Mouse (Mus musculus): ENCODE data around the gene Trub1.

The Trub1 gene

DNA sequence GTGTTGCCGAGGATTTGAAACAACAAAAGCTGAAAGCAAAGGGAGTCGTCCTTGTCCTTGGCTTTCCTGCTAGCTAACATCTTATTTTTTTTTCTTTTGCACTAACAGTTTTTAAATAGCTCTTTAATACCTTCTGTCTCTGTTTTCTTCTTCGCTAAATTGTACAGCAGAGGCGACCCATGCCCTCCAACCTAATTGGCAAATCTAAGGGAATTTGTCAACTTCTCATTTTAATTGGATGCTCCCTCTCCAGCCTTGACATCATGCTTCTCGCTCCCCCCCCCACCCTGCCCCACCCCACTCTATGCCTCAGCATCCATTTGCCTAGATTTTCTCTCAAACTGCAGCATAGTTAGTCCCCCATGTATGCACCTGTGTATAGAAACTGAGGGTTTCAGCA lies 83.8 kb downstream of the Trub1 start:
- in situ Hi-C loops (cut with MboI; ENCODE audit: unreplicated experiment in 2 of 2) = no loop called here

DNA sequence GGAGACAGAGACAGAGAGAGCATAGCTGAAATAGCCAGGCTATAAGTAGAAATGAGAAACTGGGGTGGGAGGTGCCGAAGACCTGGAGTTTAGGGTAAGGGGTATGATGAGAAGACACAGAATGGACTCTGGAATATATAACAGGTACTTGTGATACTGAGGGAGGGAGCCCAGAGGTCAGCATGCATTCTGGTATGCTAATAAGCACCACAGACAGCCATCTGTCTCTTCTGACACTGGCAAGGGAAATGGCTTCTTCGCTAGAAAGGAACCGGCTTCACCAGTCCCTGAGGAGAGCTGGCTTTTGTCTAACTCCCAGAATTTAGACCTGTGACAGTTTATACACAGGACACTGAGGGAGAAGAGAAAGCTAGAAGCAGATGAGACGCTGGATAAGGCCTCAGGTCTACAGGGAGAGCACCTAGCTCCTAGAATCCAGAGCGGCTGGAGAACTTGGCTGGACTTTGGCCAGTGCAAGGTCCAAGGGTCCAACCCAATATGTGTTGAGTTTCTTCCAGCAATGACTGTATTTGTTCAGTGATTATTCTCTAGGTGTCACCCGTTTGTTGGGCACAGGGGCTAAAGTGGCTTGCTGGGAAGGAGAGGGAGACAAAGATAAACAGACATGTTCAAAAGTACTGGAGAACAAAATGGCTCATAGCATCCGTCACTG lies 84.9 kb downstream of the Trub1 start:
- in situ Hi-C loops (cut with MboI; ENCODE audit: unreplicated experiment in 2 of 2) = no loop called here

DNA sequence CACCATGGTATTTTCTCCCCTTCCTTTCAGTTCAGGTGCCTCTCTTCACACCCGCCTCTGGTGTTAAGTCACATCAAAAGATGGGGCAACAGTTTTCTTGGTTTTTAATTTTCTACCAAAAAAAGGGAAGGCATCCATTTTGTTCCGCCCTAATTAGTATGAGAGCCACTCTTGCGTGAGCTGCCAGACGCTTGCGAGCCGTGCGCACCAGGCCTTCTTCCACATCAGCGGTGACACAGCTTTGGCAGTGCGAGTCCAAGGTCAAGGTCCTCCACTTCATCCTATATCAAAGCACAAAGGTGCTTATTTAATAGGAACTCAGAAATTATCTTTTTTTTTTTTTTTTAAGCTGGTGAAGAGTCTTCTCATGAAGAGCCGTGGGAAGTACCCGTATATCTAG lies 87.4 kb downstream of the Trub1 start:
- in situ Hi-C loops (cut with MboI; ENCODE audit: unreplicated experiment in 2 of 2) = no loop called here
